Mouse (Mus musculus) hindbrain, embryonic 12.5 days (tissue): Measurements from ENCODE around the gene Plekha7. TPM values are rescaled to one million over a fixed set of nuclear protein-coding genes. Genes with fewer than 3 reads are reported as not detected.
"Not testable (repeated sequence)": the region's sequence is repeated elsewhere in the genome, so short reads cannot be mapped to it uniquely, and the experiment has no call there.

Experiments used
- ATAC-seq: fragments of 200-750 bp; cut with Nextera tagmentation; 2 replicates; pipeline ENCODE4 v1.8.0; 2017; ENCODE audit warnings: moderate TSS enrichment; ENCODE audit not compliant: low FRiP score
- H3K27ac ChIP-seq: fragments of 300-500 bp; sonication (generic); 2 replicates; pipeline ENCODE4 v1.5.1; 2016; ENCODE audit warnings: mild to moderate bottlenecking
- H3K27me3 ChIP-seq: fragments of 300-500 bp; sonication (generic); 2 replicates; pipeline ENCODE4 v1.6.1; 2016; ENCODE audit warnings: mild to moderate bottlenecking
- H3K36me3 ChIP-seq: fragments of 300-500 bp; sonication (generic); 2 replicates; pipeline ENCODE4 v1.6.1; 2016; ENCODE audit warnings: mild to moderate bottlenecking
- H3K4me1 ChIP-seq: fragments of 300-500 bp; sonication (generic); 2 replicates; pipeline ENCODE4 v1.6.1; 2016
- H3K4me2 ChIP-seq: fragments of 300-500 bp; sonication (generic); replicated peaks from 2 replicates; pipeline ENCODE4 v1.6.1; 2016; ENCODE audit warnings: mild to moderate bottlenecking
- H3K4me3 ChIP-seq: fragments of 300-500 bp; sonication (generic); 2 replicates; pipeline ENCODE4 v1.5.1; 2016; ENCODE audit warnings: mild to moderate bottlenecking
- H3K9ac ChIP-seq: fragments of 300-500 bp; sonication (generic); 2 replicates; pipeline ENCODE4 v1.6.1; 2016; ENCODE audit warnings: mild to moderate bottlenecking, moderate library complexity
- H3K9me3 ChIP-seq: fragments of 300-500 bp; sonication (generic); replicated peaks from 2 replicates; pipeline ENCODE4 v1.6.1; 2016; ENCODE audit warnings: mild to moderate bottlenecking
- WGBS: fragments of 180-500 bp; shearing (Covaris S2); methylation state at CpG from one replicate; pipeline ENCODE4 v1.1.7; 2016; 5-methylcytosine and 5-hydroxymethylcytosine counted together
- polyA plus RNA-seq: library from polyadenylated mRNA; unstranded; fragments of >200 nt; fragmentation: Nextera tagmentation; extraction: Ambion mirVana; gene quantifications from 2 replicates; pipeline ENCODE4 v1.2.1, GENCODE M21; 2016

Plekha7 gene
- polyA plus RNA-seq, 1 experiment from 2014 or later = 12.5 TPM

DNA sequence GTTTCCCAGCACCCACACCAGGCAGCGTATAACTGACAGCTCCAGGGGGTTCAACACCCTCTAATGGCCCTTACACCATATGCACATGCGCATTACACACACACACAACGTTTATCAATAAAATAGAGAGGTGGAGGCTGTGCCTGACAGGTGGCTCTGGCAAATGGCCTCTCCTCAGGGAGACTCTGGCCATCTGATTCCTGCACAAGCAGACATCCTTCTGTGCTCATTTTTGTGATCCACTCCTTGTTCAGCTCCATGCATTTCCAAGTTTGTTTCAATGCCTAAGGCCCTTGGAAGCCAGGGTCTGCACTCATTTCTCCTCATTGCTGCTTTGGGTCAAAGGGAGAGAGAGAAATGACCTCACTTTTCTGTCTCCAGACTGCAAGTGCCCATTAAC lies 197.5 kb downstream of the Plekha7 start:
- H3K27ac ChIP-seq = no peak overlapping the region
- peaks cover 12% of the 10 kb centered on the region for H3K36me3 ChIP-seq
- H3K4me1 ChIP-seq = no peaks in the 10 kb centered on the region
- H3K4me3 ChIP-seq = no peak overlapping the region
- H3K27me3 ChIP-seq = no peaks in the 10 kb centered on the region
- no peak overlapping the region for H3K4me2 ChIP-seq
- no peak for ATAC-seq
- no peaks in the 10 kb centered on the region for H3K9me3 ChIP-seq
- WGBS = 79% methylated on average over 3 of the region's 3 CpGs
- no peak overlapping the region for H3K9ac ChIP-seq

DNA sequence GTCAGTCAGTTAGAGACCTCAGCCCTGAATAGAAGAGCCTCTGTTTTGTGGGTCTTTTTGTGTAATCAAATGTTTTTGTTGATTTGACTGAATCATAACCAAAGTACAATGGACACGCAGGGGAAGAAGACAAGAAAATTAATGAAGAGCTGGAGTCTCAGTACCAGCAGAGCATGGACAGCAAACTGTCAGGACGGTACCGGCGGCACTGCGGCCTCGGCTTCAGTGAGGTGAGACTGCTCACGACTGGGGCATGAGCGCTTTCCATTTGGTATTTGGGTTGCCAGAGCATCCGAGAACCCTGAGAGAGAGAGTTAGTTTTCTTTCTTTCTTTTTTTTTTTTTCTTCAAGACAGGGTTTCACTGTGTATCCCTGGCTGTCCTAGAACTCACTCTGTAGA lies 205.1 kb downstream of the Plekha7 start:
- Histone ChIP-seq H3K4me2 (no peak overlapping the region), H3K9ac (no peak overlapping the region), H3K4me3 (no peak overlapping the region), H3K9me3 (no peaks in the 10 kb centered on the region), H3K27ac (no peak overlapping the region), H3K4me1 (0 out of 2 replicates have a peak, but pooled peaks cover 3% of the 10 kb centered on the region), H3K36me3 (peaks cover 54% of the 10 kb centered on the region), H3K27me3 (no peaks in the 10 kb centered on the region)
- 96% methylated on average over 9 of the region's 9 CpGs for WGBS
- ATAC-seq = no peak

DNA sequence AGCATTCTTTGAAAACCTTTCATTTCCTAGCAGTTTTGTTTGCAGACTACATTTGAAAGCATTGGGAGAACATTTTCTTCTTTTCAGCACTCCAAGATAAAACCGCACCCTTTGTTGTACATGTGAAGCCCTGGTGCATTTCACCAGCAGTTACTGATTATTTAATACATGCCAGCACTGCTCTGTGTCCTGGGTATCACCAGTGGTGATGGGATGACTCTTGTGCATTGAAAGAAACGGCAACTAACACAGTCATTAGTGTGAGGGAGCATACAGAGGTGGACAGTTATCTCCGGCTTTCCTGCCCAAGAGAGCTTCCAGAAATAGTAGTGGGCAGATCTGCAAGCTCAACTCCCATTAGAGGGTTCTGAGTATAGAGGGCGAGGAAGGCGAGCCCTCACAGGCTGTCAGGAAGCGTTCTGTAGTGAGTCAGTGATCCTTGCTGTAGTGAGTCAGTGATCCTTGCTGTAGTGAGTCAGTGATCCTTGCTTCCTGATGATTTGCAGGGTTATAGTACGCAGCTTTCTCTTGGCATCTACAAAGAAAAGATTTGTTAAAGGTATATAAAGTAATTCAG lies 208.1 kb downstream of the Plekha7 start:
- Histone ChIP-seq H3K4me2 (no peak overlapping the region), H3K36me3 (peaks cover 36% of the 10 kb centered on the region), H3K27ac (no peak overlapping the region), H3K4me1 (peaks cover 10% of the 10 kb centered on the region), H3K27me3 (no peaks in the 10 kb centered on the region), H3K4me3 (no peak overlapping the region), H3K9ac (no peak overlapping the region), H3K9me3 (no peaks in the 10 kb centered on the region)
- no peak for ATAC-seq
- WGBS = 85% methylated on average over 7 of the region's 7 CpGs

DNA sequence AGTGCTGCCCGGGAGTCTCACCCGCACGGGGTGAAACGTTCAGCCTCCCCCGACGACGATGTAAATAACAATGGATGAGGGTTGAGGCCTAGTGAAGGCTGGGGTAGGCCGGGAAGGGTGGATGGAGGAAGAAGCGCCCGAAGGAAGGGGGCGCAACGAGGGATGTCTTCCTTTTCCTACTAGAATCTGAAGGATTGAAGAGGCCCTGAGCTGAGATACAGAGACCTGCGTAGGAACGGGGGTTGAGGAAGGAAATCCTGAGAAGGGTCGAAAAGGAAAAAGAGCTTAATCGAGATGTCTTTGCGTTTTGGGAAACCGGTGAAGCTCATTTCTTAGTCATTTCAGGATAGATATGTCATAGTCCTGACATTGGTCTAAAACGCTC lies 214.7 kb downstream of the Plekha7 start:
- peak overlapping the region; percentile 69 for H3K4me2 ChIP-seq
- H3K27me3 ChIP-seq = no peaks in the 10 kb centered on the region
- ATAC-seq = peak; percentile 90
- H3K36me3 ChIP-seq = no peaks in the 10 kb centered on the region
- WGBS = under 1% methylated on average over 19 of the region's 19 CpGs
- H3K27ac ChIP-seq = peak overlapping the region; percentile 95
- peak overlapping the region; percentile 82 for H3K9ac ChIP-seq
- H3K4me3 ChIP-seq = peak overlapping the region; percentile 57
- peaks cover 18% of the 10 kb centered on the region for H3K4me1 ChIP-seq
- H3K9me3 ChIP-seq = no peaks in the 10 kb centered on the region

- ATAC-seq = peak; percentile 100
- Histone ChIP-seq H3K27me3 (no peaks in the 10 kb centered on the region), H3K27ac (peak overlapping the region; percentile 95), H3K4me2 (peak overlapping the region; percentile 69), H3K36me3 (no peaks in the 10 kb centered on the region), H3K9ac (peak overlapping the region; percentile 82), H3K4me1 (peaks cover 18% of the 10 kb centered on the region), H3K9me3 (no peaks in the 10 kb centered on the region), H3K4me3 (peak overlapping the region; percentile 57)
- under 1% methylated on average over 38 of the region's 38 CpGs for WGBS
Observed at GRCm38 (mm10) chr7:116092710-116093465, 215.3 kb downstream of the Plekha7 start.

- 94% methylated on average over 11 of the region's 11 CpGs for WGBS
- ATAC-seq = not testable (repeated sequence)
Observed at GRCm38 (mm10) chr7:116084366-116084765, 223.8 kb downstream of the Plekha7 start, which contains the start of gene Gm4353. TSS of gene Gm4353 (minus strand) at chr7:116084635.

More at GRCm38 (mm10) chr7:116084366-116084765, 223.8 kb downstream of the Plekha7 start, which contains the start of gene Gm4353:
- not testable (repeated sequence) for H3K9me3 ChIP-seq, H3K27ac ChIP-seq, H3K4me1 ChIP-seq, H3K4me3 ChIP-seq, H3K4me2 ChIP-seq, H3K27me3 ChIP-seq, H3K9ac ChIP-seq, H3K36me3 ChIP-seq

Other genes starting within 250 kb of the Plekha7 start
- 0.41 and 0.90 TPM in 2 replicates for gene Gm4353, start 223.7 kb downstream of the Plekha7 start, polyA plus RNA-seq
- 569 and 639 TPM in 2 replicates for gene Rps13, start 25.8 kb upstream of the Plekha7 start, polyA plus RNA-seq
- gene Pik3c2a, start 135.1 kb upstream of the Plekha7 start, polyA plus RNA-seq = 24.5 and 27.9 TPM in 2 replicates
- gene Nucb2, start 196.0 kb upstream of the Plekha7 start, polyA plus RNA-seq = 15.6 and 20.2 TPM in 2 replicates